Mouse (Mus musculus) cerebellum, adult 8-10 months (tissue): ENCODE measurements around the gene Madcam1.

ENCODE experiments used
- DNase-seq: peaks from one replicate; pipeline ENCODE4 v3.0.0; 2022

Madcam1 gene

DNA sequence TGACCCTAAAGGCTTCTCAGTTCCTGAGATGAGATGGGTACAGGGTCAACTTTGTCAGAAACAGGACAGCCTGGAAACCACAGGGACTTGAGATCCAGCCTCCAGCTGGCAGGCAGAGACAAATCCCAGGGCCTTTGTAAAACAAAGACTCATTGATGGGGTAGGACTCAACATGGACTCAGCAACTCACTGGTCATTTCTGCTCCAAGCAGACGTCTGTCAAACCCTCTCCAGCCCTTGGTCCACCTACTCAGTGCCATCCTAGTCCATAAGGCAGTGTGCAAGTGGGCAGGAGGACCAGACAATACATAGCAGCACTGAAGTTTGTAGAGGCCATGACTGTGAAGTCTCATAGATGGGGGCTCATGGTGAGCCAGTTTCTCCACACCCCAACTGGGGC is 48.8 kb downstream of the Madcam1 start:
- DNase-seq = no peak

DNA sequence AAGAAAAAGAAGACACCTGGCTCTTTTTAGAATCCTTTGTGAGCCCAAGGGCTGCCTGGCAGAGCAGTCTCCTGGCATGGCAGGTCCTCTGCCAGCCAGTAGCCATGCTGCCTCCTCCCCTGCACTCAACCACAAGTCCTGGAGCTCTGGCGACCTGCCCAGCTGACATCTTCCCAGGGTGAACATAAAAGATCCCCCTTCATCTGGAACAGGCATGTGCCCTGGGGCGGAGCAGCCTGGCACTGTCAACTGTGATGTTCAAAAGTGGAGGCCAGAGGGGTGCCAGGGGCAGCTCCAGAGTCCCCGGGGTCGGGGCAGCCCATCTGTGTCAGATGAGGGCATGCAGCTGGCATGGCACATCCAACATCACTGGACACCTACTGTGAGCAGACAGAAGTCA is 50.6 kb downstream of the Madcam1 start:
- no peak for DNase-seq

DNA sequence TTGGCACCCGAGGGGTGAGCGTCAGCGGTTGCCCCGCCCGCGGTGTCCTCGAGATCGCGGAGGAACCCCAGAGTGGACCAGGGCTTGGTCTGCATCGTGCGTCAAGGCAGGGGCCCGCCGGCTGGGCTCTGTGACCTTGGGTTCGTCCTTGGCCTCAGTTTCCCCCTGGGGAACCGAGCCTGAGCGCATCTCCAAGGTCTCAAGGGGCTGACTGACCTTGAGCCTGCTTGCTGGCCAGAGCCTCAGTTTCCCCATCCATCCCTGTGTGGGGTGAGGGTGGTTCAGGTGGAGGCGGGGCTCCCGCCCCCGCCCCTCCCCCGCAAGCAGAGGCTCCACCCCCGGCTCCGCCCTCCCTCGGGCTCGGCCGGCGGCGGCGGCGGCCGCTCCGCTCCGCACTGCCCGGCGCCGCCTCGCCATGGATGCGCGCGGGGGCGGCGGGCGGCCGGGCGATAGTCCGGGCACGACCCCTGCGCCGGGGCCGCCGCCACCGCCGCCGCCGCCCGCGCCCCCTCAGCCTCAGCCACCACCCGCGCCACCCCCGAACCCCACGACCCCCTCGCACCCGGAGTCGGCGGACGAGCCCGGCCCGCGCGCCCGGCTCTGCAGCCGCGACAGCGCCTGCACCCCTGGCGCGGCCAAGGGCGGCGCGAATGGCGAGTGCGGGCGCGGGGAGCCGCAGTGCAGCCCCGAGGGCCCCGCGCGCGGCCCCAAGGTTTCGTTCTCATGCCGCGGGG is 52.1 kb downstream of the Madcam1 start, which contains the start of gene Hcn2:
Gene Hcn2, plus strand, starts transcription at position 381 of the 734 bp plus-strand sequence.
- DNase-seq = peak; percentile 67

- peak; percentile 71 for DNase-seq
Observed at GRCm38 (mm10) chr10:79716988-79717355, 52.6 kb downstream of the Madcam1 start.

- DNase-seq = peak; percentile 52
Observed at GRCm38 (mm10) chr10:79717640-79718357, 53.4 kb downstream of the Madcam1 start.
